Mouse (Mus musculus) gastrocnemius, postnatal 25 days (tissue): ENCODE measurements around the gene Fgr. TPM values are rescaled to one million over a fixed set of nuclear protein-coding genes. Genes with fewer than 3 reads are reported as not detected.

Experiments
- DNase-seq: peaks from one replicate; pipeline ENCODE4 v3.0.0; 2022
- total RNA-seq, 2 experiments: library from RNA; stranded (reverse); gene quantifications; 1 replicate in 1 of 2; 2 replicates in 1 of 2; pipeline ENCODE4 v1.2.3; 2021

The Fgr gene
- total RNA-seq, 2 experiments from 2014 or later, result 0.43 TPM; not detected in 1

GRCm38 (mm10) chr4:132958741-132959678, 14.9 kb upstream of the Fgr start:
- peak; percentile 39 for DNase-seq

- DNase-seq, result no peak
Measured at GRCm38 (mm10) chr4:132959679-132960045, 14.2 kb upstream of the Fgr start.

GRCm38 (mm10) chr4:132960313-132960712, 13.6 kb upstream of the Fgr start:
- no peak for DNase-seq

- peak; percentile 27 for DNase-seq
Measured at GRCm38 (mm10) chr4:132960864-132961639, 12.8 kb upstream of the Fgr start.

- DNase-seq, result no peak
Measured at GRCm38 (mm10) chr4:132961866-132962265, 12.0 kb upstream of the Fgr start.

- DNase-seq, result no peak
Measured at GRCm38 (mm10) chr4:132962628-132963027, 11.3 kb upstream of the Fgr start.

- DNase-seq, result no peak
Measured at GRCm38 (mm10) chr4:132963436-132963835, 10.5 kb upstream of the Fgr start.

- DNase-seq, result no peak
Measured at GRCm38 (mm10) chr4:132964064-132964463, 9.8 kb upstream of the Fgr start.

GRCm38 (mm10) chr4:132964473-132964872, 9.4 kb upstream of the Fgr start:
- no peak for DNase-seq

- no peak for DNase-seq
Measured at GRCm38 (mm10) chr4:132968105-132968938, 5.6 kb upstream of the Fgr start.

- no peak for DNase-seq
Measured at GRCm38 (mm10) chr4:132971601-132972000, 2.3 kb upstream of the Fgr start.

- no peak for DNase-seq
Measured at GRCm38 (mm10) chr4:132972101-132972500, 1.8 kb upstream of the Fgr start.

GRCm38 (mm10) chr4:132972556-132972955, 1.3 kb upstream of the Fgr start:
- no peak for DNase-seq

GRCm38 (mm10) chr4:132973186-132973585, 709 bp upstream of the Fgr start:
- DNase-seq, result no peak

GRCm38 (mm10) chr4:132974904-132975303, 1.0 kb downstream of the Fgr start:
- peak; percentile 62 for DNase-seq

GRCm38 (mm10) chr4:132975791-132976190, 1.9 kb downstream of the Fgr start:
- no peak for DNase-seq

- DNase-seq, result no peak
Measured at GRCm38 (mm10) chr4:132976729-132977128, 2.8 kb downstream of the Fgr start.

- no peak for DNase-seq
Measured at GRCm38 (mm10) chr4:132977597-132977996, 3.7 kb downstream of the Fgr start.

- DNase-seq, result no peak
Measured at GRCm38 (mm10) chr4:132979186-132979585, 5.3 kb downstream of the Fgr start.

GRCm38 (mm10) chr4:132981621-132982020, 7.7 kb downstream of the Fgr start:
- DNase-seq, result no peak

- no peak for DNase-seq
Measured at GRCm38 (mm10) chr4:132982999-132983398, 9.1 kb downstream of the Fgr start.
